Mouse (Mus musculus): Measurements from ENCODE around the gene Jam3.

DNA sequence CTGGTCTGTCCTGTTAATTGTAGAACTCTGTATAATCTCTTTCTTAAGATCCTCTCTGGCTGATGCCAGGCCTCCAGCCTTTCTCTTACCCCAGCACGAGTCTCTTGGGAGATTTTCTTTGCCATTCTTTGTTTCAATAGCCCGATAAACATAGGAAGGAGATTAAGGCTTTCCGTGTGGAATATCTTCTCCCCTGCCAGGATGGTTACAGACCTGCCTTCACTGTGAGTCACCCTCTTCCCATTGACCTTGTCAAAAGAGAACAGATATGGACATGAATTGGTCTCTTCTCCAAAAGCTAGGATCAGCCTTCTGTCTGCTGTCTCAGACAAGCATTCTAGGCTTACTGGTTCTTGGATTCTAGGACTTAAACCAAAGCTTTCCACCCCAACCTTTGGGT, 15.5 kb upstream of the Jam3 start:
- TF ChIP-seq EP300 (IDR thresholded peaks at IDR 0.05; ENCODE audit: low read depth), result no peak
- TF ChIP-seq CTCF (IDR thresholded peaks at IDR 0.05; ENCODE audit: low read depth), result no peak

Data from heart, postnatal 0 days (tissue).